Mouse (Mus musculus) thymus, adult 18-20 months (tissue): ENCODE measurements around the gene Olfr345.

Source experiments
- DNase-seq, 2 experiments: peaks; one replicate each; pipeline ENCODE4 v3.0.0; 2022; ENCODE audit warnings: mixed read lengths in 2 of 2

The Olfr345 gene

DNA sequence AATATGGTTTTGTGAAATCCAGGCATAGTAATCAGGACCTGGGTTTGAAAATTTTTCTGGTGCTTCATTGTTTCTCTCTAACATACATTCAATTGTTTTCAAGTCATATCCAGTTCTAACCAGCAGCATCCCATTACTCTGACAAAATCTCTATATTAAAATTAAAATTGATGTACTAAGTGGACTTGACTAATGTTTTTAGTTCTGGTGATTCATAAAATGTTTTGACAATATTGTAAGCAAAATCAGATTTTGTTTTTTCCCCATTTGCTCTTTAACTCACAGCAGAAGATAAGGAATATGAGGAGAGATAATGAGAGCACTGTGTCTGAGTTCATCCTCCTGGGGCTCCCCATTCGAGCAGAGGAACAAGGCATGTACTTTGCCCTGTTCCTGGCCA is at the start of gene Olfr345:
Olfr345 (plus strand) TSS at position 301 of the 400 bp plus-strand sequence.
- no peak for DNase-seq

DNA sequence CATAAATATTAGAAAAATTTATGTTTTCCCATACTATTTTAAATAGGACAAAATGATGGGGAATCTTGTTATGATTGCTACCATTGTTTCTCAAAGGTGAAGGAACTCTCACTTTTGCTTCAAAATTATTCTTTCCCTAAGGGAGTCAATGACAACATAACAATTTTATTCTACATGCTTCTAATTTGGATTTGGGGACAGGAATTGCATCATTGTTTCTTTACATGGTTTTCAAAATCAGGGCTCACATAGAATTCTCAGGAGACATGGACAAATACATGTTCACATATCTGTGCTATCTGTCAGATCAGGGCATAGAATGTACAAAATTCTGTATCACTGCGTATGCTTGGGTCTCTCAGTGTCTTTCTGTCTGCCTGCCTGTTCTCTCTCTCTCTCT is 45.6 kb downstream of the Olfr345 start, which contains the start of gene Olfr346:
Olfr346 (plus strand) TSS at position 301 of the 400 bp plus-strand sequence.
- DNase-seq = no peak
